Mouse (Mus musculus) lung, postnatal 0 days (tissue): ENCODE results near the gene Rimkla. TPM values are rescaled to one million over a fixed set of nuclear protein-coding genes. Genes with fewer than 3 reads are reported as not detected.
A peak's percentile ranks its signal among the peaks of the same experiment; 100 is the strongest.

Experiments used
- ATAC-seq: fragments of 200-750 bp; cut with Nextera tagmentation; 2 replicates; pipeline ENCODE4 v1.8.0; 2017; ENCODE audit warnings: moderate library complexity
- DNase-seq: peaks from one replicate; pipeline ENCODE4 v3.0.0-alpha.2; 2016; ENCODE audit warnings: low spot score
- H3K27ac ChIP-seq: fragments of 300-500 bp; sonication (generic); 2 replicates; pipeline ENCODE4 v1.5.1; 2014; ENCODE audit warnings: antibody characterized with exemption, mild to moderate bottlenecking, low read length, mixed read lengths
- H3K27me3 ChIP-seq: fragments of 300-500 bp; sonication (generic); replicated peaks from 2 replicates; pipeline ENCODE4 v1.6.1; 2014; ENCODE audit warnings: low read length, mixed read lengths; ENCODE audit not compliant: insufficient read depth
- H3K36me3 ChIP-seq: fragments of 300-500 bp; sonication (generic); 2 replicates; pipeline ENCODE4 v1.6.1; 2014; ENCODE audit warnings: low read length, mixed read lengths; ENCODE audit not compliant: insufficient read depth
- H3K4me1 ChIP-seq: fragments of 300-500 bp; sonication (generic); 2 replicates; pipeline ENCODE4 v1.6.1; 2014; ENCODE audit warnings: antibody characterized with exemption, low read depth, low read length, mixed read lengths; ENCODE audit not compliant: insufficient read depth
- H3K4me2 ChIP-seq: fragments of 300-500 bp; sonication (generic); replicated peaks from 2 replicates; pipeline ENCODE4 v1.6.1; 2014; ENCODE audit warnings: low read depth, mild to moderate bottlenecking, low read length, moderate library complexity, mixed read lengths
- H3K4me3 ChIP-seq: fragments of 300-500 bp; sonication (generic); 2 replicates; pipeline ENCODE4 v1.5.1; 2014; ENCODE audit warnings: low read depth, low read length
- H3K9ac ChIP-seq: fragments of 300-500 bp; sonication (generic); replicated peaks from 2 replicates; pipeline ENCODE4 v1.6.1; 2014; ENCODE audit warnings: low read depth, mild to moderate bottlenecking
- H3K9me3 ChIP-seq: fragments of 300-500 bp; sonication (generic); 2 replicates; pipeline ENCODE4 v1.6.1; 2016; ENCODE audit warnings: low read length, mixed read lengths
- CTCF ChIP-seq: IDR thresholded peaks from 2 replicates; pipeline ENCODE4 v1.5.1; 2016; ENCODE audit warnings: antibody characterized with exemption, mild to moderate bottlenecking
- EP300 ChIP-seq: IDR thresholded peaks from 2 replicates; pipeline ENCODE4 v1.6.1; 2016; ENCODE audit warnings: antibody characterized with exemption, mild to moderate bottlenecking, control low read depth
- WGBS: fragments of 180-500 bp; shearing (Covaris S2); extraction: QIAGEN DNeasy Blood & Tissue Kit; methylation state at CpG from one replicate; pipeline ENCODE4 v1.1.7; 2014; 5-methylcytosine and 5-hydroxymethylcytosine counted together
- polyA plus RNA-seq: library from polyadenylated mRNA; unstranded; fragments of >200 nt; fragmentation: Nextera tagmentation; extraction: Ambion mirVana; gene quantifications from 2 replicates; pipeline ENCODE4 v1.2.1, GENCODE M21; 2015

Rimkla gene
- polyA plus RNA-seq, 1 experiment from 2014 or later, result 0.30 TPM

GRCm38 (mm10) chr4:119462457-119462856 lies 30.0 kb downstream of the Rimkla start:
- TF ChIP-seq CTCF (no peak), EP300 (no peak)
- no peak overlapping the region for H3K9ac ChIP-seq
- H3K4me2 ChIP-seq, result no peak overlapping the region
- H3K4me1 ChIP-seq, result peaks cover 16% of the 10 kb centered on the region; the same call in 1 of the 2 replicates
- no peak overlapping the region for H3K4me3 ChIP-seq
- H3K9me3 ChIP-seq, result no peaks in the 10 kb centered on the region
- 61% methylated on average over 3 of the region's 3 CpGs for WGBS
- H3K27me3 ChIP-seq, result no peaks in the 10 kb centered on the region
- peak overlapping the region; percentile 51; the same call in 1 of the 2 replicates for H3K27ac ChIP-seq
- DNase-seq, result peak; percentile 69
- no peaks in the 10 kb centered on the region for H3K36me3 ChIP-seq
- peak; percentile 21; the same call in 1 of the 2 replicates for ATAC-seq

GRCm38 (mm10) chr4:119460728-119461141 lies 31.7 kb downstream of the Rimkla start:
- no peaks in the 10 kb centered on the region for H3K27me3 ChIP-seq
- 41% methylated on average over 8 of the region's 8 CpGs for WGBS
- DNase-seq (peak; percentile 91), ATAC-seq (peak; percentile 73)
- no peaks in the 10 kb centered on the region for H3K36me3 ChIP-seq
- TF ChIP-seq EP300 (peak; percentile 48), CTCF (no peak)
- H3K9ac ChIP-seq, result no peak overlapping the region
- no peaks in the 10 kb centered on the region for H3K9me3 ChIP-seq
- H3K27ac ChIP-seq, result no peak overlapping the region
- no peak overlapping the region for H3K4me3 ChIP-seq
- H3K4me1 ChIP-seq, result peaks cover 14% of the 10 kb centered on the region; the same call in 1 of the 2 replicates
- no peak overlapping the region for H3K4me2 ChIP-seq

- H3K27me3 ChIP-seq, result no peaks in the 10 kb centered on the region
- no peak overlapping the region for H3K27ac ChIP-seq
- no peaks in the 10 kb centered on the region for H3K36me3 ChIP-seq
- no peaks in the 10 kb centered on the region for H3K9me3 ChIP-seq
- ATAC-seq, result no peak
- H3K4me1 ChIP-seq, result peaks cover 14% of the 10 kb centered on the region; the same call in 1 of the 2 replicates
- WGBS, result 50% methylated on average over 5 of the region's 5 CpGs
- peak; percentile 59 for DNase-seq
- H3K4me3 ChIP-seq, result no peak overlapping the region
- H3K4me2 ChIP-seq, result no peak overlapping the region
- H3K9ac ChIP-seq, result no peak overlapping the region
- TF ChIP-seq EP300 (no peak), CTCF (peak; percentile 68)
Observed at GRCm38 (mm10) chr4:119460296-119460695, 32.1 kb downstream of the Rimkla start.

GRCm38 (mm10) chr4:119453533-119453932 lies 38.9 kb downstream of the Rimkla start:
- Histone ChIP-seq H3K9ac (no peak overlapping the region), H3K9me3 (no peaks in the 10 kb centered on the region), H3K27me3 (no peaks in the 10 kb centered on the region), H3K4me1 (no peaks in the 10 kb centered on the region), H3K4me3 (no peak overlapping the region), H3K36me3 (no peaks in the 10 kb centered on the region), H3K27ac (no peak overlapping the region), H3K4me2 (no peak overlapping the region)
- DNase-seq, result no peak
- 10% methylated on average over 6 of the region's 6 CpGs for WGBS
- ATAC-seq, result peak; percentile 57
- TF ChIP-seq EP300 (no peak), CTCF (no peak)

- no peak for TF ChIP-seq EP300
- TF ChIP-seq CTCF, result no peak
- WGBS, result 50% methylated on average over 5 of the region's 5 CpGs
- no peaks in the 10 kb centered on the region for H3K4me1 ChIP-seq
- no peak overlapping the region for H3K9ac ChIP-seq
- DNase-seq (no peak), ATAC-seq (no peak)
- no peak overlapping the region for H3K4me3 ChIP-seq
- no peak overlapping the region for H3K27ac ChIP-seq
- no peak overlapping the region for H3K4me2 ChIP-seq
- H3K9me3 ChIP-seq, result no peaks in the 10 kb centered on the region
- no peaks in the 10 kb centered on the region for H3K27me3 ChIP-seq
- no peaks in the 10 kb centered on the region for H3K36me3 ChIP-seq
Observed at GRCm38 (mm10) chr4:119453128-119453527, 39.3 kb downstream of the Rimkla start.

- 66% methylated on average over 7 of the region's 7 CpGs for WGBS
- ATAC-seq, result no peak
- Histone ChIP-seq H3K27me3 (no peaks in the 10 kb centered on the region), H3K27ac (no peak overlapping the region), H3K4me3 (no peak overlapping the region), H3K4me1 (no peaks in the 10 kb centered on the region), H3K9ac (no peak overlapping the region), H3K9me3 (no peaks in the 10 kb centered on the region), H3K36me3 (no peaks in the 10 kb centered on the region), H3K4me2 (no peak overlapping the region)
- TF ChIP-seq EP300 (no peak), CTCF (no peak)
- no peak for DNase-seq
Observed at GRCm38 (mm10) chr4:119450436-119450835, 42.0 kb downstream of the Rimkla start.

GRCm38 (mm10) chr4:119447786-119448185 lies 44.6 kb downstream of the Rimkla start:
- TF ChIP-seq EP300 (no peak), CTCF (no peak)
- Histone ChIP-seq H3K9me3 (no peaks in the 10 kb centered on the region), H3K9ac (no peak overlapping the region), H3K4me2 (no peak overlapping the region), H3K36me3 (no peaks in the 10 kb centered on the region), H3K4me1 (no peaks in the 10 kb centered on the region), H3K27ac (no peak overlapping the region), H3K4me3 (no peak overlapping the region), H3K27me3 (no peaks in the 10 kb centered on the region)
- WGBS, result 46% methylated on average over 3 of the region's 3 CpGs
- DNase-seq (no peak), ATAC-seq (no peak)
